Mouse (Mus musculus): ENCODE results near the gene Ccl6. TPM values are rescaled to one million over a fixed set of nuclear protein-coding genes. Genes with fewer than 3 reads are reported as not detected.

The Ccl6 gene
- total and polyA plus RNA-seq, 2 experiments from 2014 or later: 5.1 TPM; not detected in 1

GRCm38 (mm10) chr11:83628808-83629207, 35.9 kb upstream of the Ccl6 start:
- H3K27me3 ChIP-seq (ENCODE audit: control insufficient read depth, insufficient read depth, low read length): no peaks in the 10 kb centered on the region
- no peak overlapping the region for H3K9ac ChIP-seq (replicated peaks; ENCODE audit: low read depth, low read length)
- H3K4me2 ChIP-seq (ENCODE audit: low read depth, low read length): no peak overlapping the region
- no peak overlapping the region for H3K27ac ChIP-seq (ENCODE audit: low read depth)
- no peaks in the 10 kb centered on the region for H3K9me3 ChIP-seq (replicated peaks; ENCODE audit: control insufficient read depth, low read length)
- ATAC-seq (ENCODE audit: insufficient read depth, low read depth) (no peak), DNase-seq (ENCODE audit: low spot score) (no peak)
- WGBS: 83% methylated on average over 9 of the region's 9 CpGs
- H3K4me3 ChIP-seq (ENCODE audit: low read depth, low read length): no peak overlapping the region
- no peaks in the 10 kb centered on the region for H3K36me3 ChIP-seq (replicated peaks; ENCODE audit: control insufficient read depth, insufficient read depth, low read length)
- H3K4me1 ChIP-seq (ENCODE audit: control insufficient read depth, insufficient read depth): 0 out of 2 replicates have a peak, but pooled peaks cover 6% of the 10 kb centered on the region
- no peak for TF ChIP-seq EP300 (IDR thresholded peaks at IDR 0.05; ENCODE audit: low read depth)
- TF ChIP-seq CTCF (IDR thresholded peaks at IDR 0.05; ENCODE audit: low read depth): no peak

GRCm38 (mm10) chr11:83623586-83623985, 30.7 kb upstream of the Ccl6 start:
- ATAC-seq (ENCODE audit: insufficient read depth, low read depth): no peak
- 82% methylated on average over 3 of the region's 3 CpGs for WGBS

GRCm38 (mm10) chr11:83619037-83619436, 26.1 kb upstream of the Ccl6 start:
- no peaks in the 10 kb centered on the region for H3K9me3 ChIP-seq (replicated peaks; ENCODE audit: control insufficient read depth, low read length)
- TF ChIP-seq EP300 (IDR thresholded peaks at IDR 0.05; ENCODE audit: low read depth): no peak
- TF ChIP-seq CTCF (IDR thresholded peaks at IDR 0.05; ENCODE audit: low read depth): no peak
- no peak overlapping the region for H3K4me2 ChIP-seq (ENCODE audit: low read depth, low read length)
- H3K4me1 ChIP-seq (ENCODE audit: control insufficient read depth, insufficient read depth): no peaks in the 10 kb centered on the region
- no peak overlapping the region for H3K4me3 ChIP-seq (ENCODE audit: low read depth, low read length)
- H3K27me3 ChIP-seq (ENCODE audit: control insufficient read depth, insufficient read depth, low read length): no peaks in the 10 kb centered on the region
- no peak overlapping the region for H3K27ac ChIP-seq (ENCODE audit: low read depth)
- DNase-seq (ENCODE audit: low spot score) (no peak), ATAC-seq (ENCODE audit: insufficient read depth, low read depth) (no peak)
- no peak overlapping the region for H3K9ac ChIP-seq (replicated peaks; ENCODE audit: low read depth, low read length)
- H3K36me3 ChIP-seq (replicated peaks; ENCODE audit: control insufficient read depth, insufficient read depth, low read length): no peaks in the 10 kb centered on the region
- WGBS: 87% methylated on average over 1 of the region's 1 CpGs

More at GRCm38 (mm10) chr11:83623586-83623985, 30.7 kb upstream of the Ccl6 start:
- no peak overlapping the region for H3K27ac ChIP-seq (ENCODE audit: low read depth)
- H3K9me3 ChIP-seq (replicated peaks; ENCODE audit: control insufficient read depth, low read length): no peaks in the 10 kb centered on the region
- DNase-seq (ENCODE audit: low spot score): no peak
- no peak overlapping the region for H3K9ac ChIP-seq (replicated peaks; ENCODE audit: low read depth, low read length)
- H3K4me1 ChIP-seq (ENCODE audit: control insufficient read depth, insufficient read depth): no peaks in the 10 kb centered on the region
- H3K4me2 ChIP-seq (ENCODE audit: low read depth, low read length): no peak overlapping the region
- H3K4me3 ChIP-seq (ENCODE audit: low read depth, low read length): no peak overlapping the region
- no peaks in the 10 kb centered on the region for H3K36me3 ChIP-seq (replicated peaks; ENCODE audit: control insufficient read depth, insufficient read depth, low read length)
- TF ChIP-seq EP300 (IDR thresholded peaks at IDR 0.05; ENCODE audit: low read depth) (no peak), CTCF (IDR thresholded peaks at IDR 0.05; ENCODE audit: low read depth) (no peak)
- no peaks in the 10 kb centered on the region for H3K27me3 ChIP-seq (ENCODE audit: control insufficient read depth, insufficient read depth, low read length)

GRCm38 (mm10) chr11:83618238-83618637, 25.4 kb upstream of the Ccl6 start:
- DNase-seq (ENCODE audit: low spot score) (no peak), ATAC-seq (ENCODE audit: insufficient read depth, low read depth) (no peak)
- H3K27ac ChIP-seq (ENCODE audit: low read depth): no peak overlapping the region

GRCm38 (mm10) chr11:83616586-83616985, 23.7 kb upstream of the Ccl6 start:
- Histone ChIP-seq H3K9me3 (replicated peaks; ENCODE audit: control insufficient read depth, low read length) (no peaks in the 10 kb centered on the region), H3K4me2 (ENCODE audit: low read depth, low read length) (no peak overlapping the region), H3K4me3 (ENCODE audit: low read depth, low read length) (no peak overlapping the region), H3K4me1 (ENCODE audit: control insufficient read depth, insufficient read depth) (no peaks in the 10 kb centered on the region), H3K9ac (replicated peaks; ENCODE audit: low read depth, low read length) (no peak overlapping the region), H3K36me3 (replicated peaks; ENCODE audit: control insufficient read depth, insufficient read depth, low read length) (no peaks in the 10 kb centered on the region), H3K27ac (ENCODE audit: low read depth) (no peak overlapping the region), H3K27me3 (ENCODE audit: control insufficient read depth, insufficient read depth, low read length) (no peaks in the 10 kb centered on the region)
- DNase-seq (ENCODE audit: low spot score) (no peak), ATAC-seq (ENCODE audit: insufficient read depth, low read depth) (no peak)
- TF ChIP-seq EP300 (IDR thresholded peaks at IDR 0.05; ENCODE audit: low read depth) (no peak), CTCF (IDR thresholded peaks at IDR 0.05; ENCODE audit: low read depth) (no peak)
- 79% methylated on average over 1 of the region's 1 CpGs for WGBS

More at GRCm38 (mm10) chr11:83618238-83618637, 25.4 kb upstream of the Ccl6 start:
- H3K4me3 ChIP-seq (ENCODE audit: low read depth, low read length): no peak overlapping the region
- no peaks in the 10 kb centered on the region for H3K36me3 ChIP-seq (replicated peaks; ENCODE audit: control insufficient read depth, insufficient read depth, low read length)
- no peak overlapping the region for H3K9ac ChIP-seq (replicated peaks; ENCODE audit: low read depth, low read length)
- H3K27me3 ChIP-seq (ENCODE audit: control insufficient read depth, insufficient read depth, low read length): no peaks in the 10 kb centered on the region
- WGBS: 64% methylated on average over 5 of the region's 5 CpGs
- TF ChIP-seq CTCF (IDR thresholded peaks at IDR 0.05; ENCODE audit: low read depth): no peak
- no peak for TF ChIP-seq EP300 (IDR thresholded peaks at IDR 0.05; ENCODE audit: low read depth)
- H3K9me3 ChIP-seq (replicated peaks; ENCODE audit: control insufficient read depth, low read length): no peaks in the 10 kb centered on the region
- H3K4me2 ChIP-seq (ENCODE audit: low read depth, low read length): no peak overlapping the region
- H3K4me1 ChIP-seq (ENCODE audit: control insufficient read depth, insufficient read depth): no peaks in the 10 kb centered on the region

- Histone ChIP-seq H3K4me2 (ENCODE audit: low read depth, low read length) (no peak overlapping the region), H3K9ac (replicated peaks; ENCODE audit: low read depth, low read length) (no peak overlapping the region), H3K4me1 (ENCODE audit: control insufficient read depth, insufficient read depth) (no peaks in the 10 kb centered on the region), H3K27ac (ENCODE audit: low read depth) (no peak overlapping the region), H3K27me3 (ENCODE audit: control insufficient read depth, insufficient read depth, low read length) (no peaks in the 10 kb centered on the region), H3K9me3 (replicated peaks; ENCODE audit: control insufficient read depth, low read length) (no peaks in the 10 kb centered on the region), H3K4me3 (ENCODE audit: low read depth, low read length) (no peak overlapping the region), H3K36me3 (replicated peaks; ENCODE audit: control insufficient read depth, insufficient read depth, low read length) (no peaks in the 10 kb centered on the region)
- 40% methylated on average over 2 of the region's 2 CpGs for WGBS
- ATAC-seq (ENCODE audit: insufficient read depth, low read depth) (no peak), DNase-seq (ENCODE audit: low spot score) (no peak)
- TF ChIP-seq EP300 (IDR thresholded peaks at IDR 0.05; ENCODE audit: low read depth) (no peak), CTCF (IDR thresholded peaks at IDR 0.05; ENCODE audit: low read depth) (no peak)
Observed at GRCm38 (mm10) chr11:83610900-83611299, 18.0 kb upstream of the Ccl6 start.

All from heart, postnatal 0 days (tissue).